Mouse (Mus musculus) CH12.LX (cell line): ENCODE results near the gene Gmppa. TPM values are rescaled to one million over a fixed set of nuclear protein-coding genes. Genes with fewer than 3 reads are reported as not detected.

Experiments used
- DNase-seq: peaks from one replicate; pipeline ENCODE4 v3.0.0-alpha.2; 2013; ENCODE audit errors: extremely low read depth
- H3K27ac ChIP-seq: 2 replicates; pipeline ENCODE4 v1.5.1; 2012; ENCODE audit warnings: low read depth, mild to moderate bottlenecking, control low read depth, moderate library complexity; ENCODE audit not compliant: insufficient read depth
- H3K27me3 ChIP-seq: replicated peaks from 2 replicates; pipeline ENCODE3; 2012; ENCODE audit warnings: inconsistent platforms
- H3K36me3 ChIP-seq, 2 experiments: replicated peaks in 1 of 2; 2 replicates each; pipeline versions ENCODE3 to v1.6.1; 2012; ENCODE audit warnings: inconsistent platforms in 1 of 2, low read length in 1 of 2, mild to moderate bottlenecking in 1 of 2, mixed read lengths in 1 of 2, moderate library complexity in 1 of 2; ENCODE audit not compliant: control insufficient read depth in 1 of 2, insufficient read depth in 1 of 2
- H3K4me1 ChIP-seq, 2 experiments: 2 replicates each; pipeline ENCODE4 v1.6.1; 2012; ENCODE audit warnings: inconsistent platforms in 1 of 2, moderate library complexity in 1 of 2; ENCODE audit not compliant: insufficient read depth in 2 of 2, control insufficient read depth in 1 of 2
- H3K4me2 ChIP-seq: 2 replicates; pipeline ENCODE4 v1.6.1; 2012; ENCODE audit warnings: low read depth, mild to moderate bottlenecking, control low read depth; ENCODE audit not compliant: poor library complexity, insufficient read depth, severe bottlenecking
- H3K4me3 ChIP-seq, 3 experiments: fragments of 150-350 bp in 1 of 3; sonication (generic) in 1 of 3; replicated peaks in 1 of 3; 2 replicates each; pipeline versions ENCODE3 to v1.5.1; 2011 to 2012; ENCODE audit warnings: low read depth in 2 of 3, low read length in 2 of 3, mild to moderate bottlenecking in 2 of 3, moderate library complexity in 2 of 3, control low read depth in 1 of 3, improper control_type of control experiment in 1 of 3, inconsistent platforms in 1 of 3, mixed read lengths in 1 of 3; ENCODE audit not compliant: poor library complexity in 1 of 3
- H3K79me2 ChIP-seq: replicated peaks from 2 replicates; pipeline ENCODE4 v1.6.1; 2012; ENCODE audit warnings: mild to moderate bottlenecking, moderate library complexity; ENCODE audit not compliant: control insufficient read depth, poor library complexity, insufficient read depth, severe bottlenecking; ENCODE audit errors: extremely low read depth
- H3K9ac ChIP-seq: 2 replicates; pipeline ENCODE4 v1.6.1; 2012; ENCODE audit warnings: low read depth, mild to moderate bottlenecking, control low read depth, moderate library complexity; ENCODE audit not compliant: insufficient read depth
- H3K9me3 ChIP-seq: replicated peaks from 2 replicates; pipeline ENCODE3; 2012; ENCODE audit warnings: low read length, inconsistent platforms, mixed read lengths
- CHD1 ChIP-seq: IDR thresholded peaks from 2 replicates; pipeline ENCODE4 v1.6.1; 2012; ENCODE audit warnings: low read depth, low read length, improper control_type of control experiment, inconsistent platforms
- ELF1 ChIP-seq: IDR thresholded peaks from 2 replicates; pipeline ENCODE4 v1.6.1; 2014; ENCODE audit warnings: low read depth, mild to moderate bottlenecking, inconsistent platforms, low read length, improper control_type of control experiment
- EP300 ChIP-seq: IDR thresholded peaks from 2 replicates; pipeline ENCODE4 v1.6.1; 2011; ENCODE audit warnings: low read length, improper control_type of control experiment
- ETS1 ChIP-seq: conservative IDR thresholded peaks from 2 replicates; pipeline ENCODE4 v1.6.1; 2012; ENCODE audit warnings: low read depth, mild to moderate bottlenecking, inconsistent platforms, low read length, improper control_type of control experiment, moderate library complexity
- GABPA ChIP-seq: IDR thresholded peaks from 2 replicates; pipeline ENCODE4 v1.6.1; 2012; ENCODE audit warnings: low read depth, low read length, improper control_type of control experiment, inconsistent platforms; ENCODE audit not compliant: insufficient replicate concordance
- HCFC1 ChIP-seq: IDR thresholded peaks from 2 replicates; pipeline ENCODE4 v1.6.1; 2012; ENCODE audit warnings: low read depth, mild to moderate bottlenecking, inconsistent platforms, low read length, improper control_type of control experiment
- IRF4 ChIP-seq: IDR thresholded peaks from 2 replicates; pipeline ENCODE4 v1.6.1; 2014; ENCODE audit warnings: low read depth, mild to moderate bottlenecking, inconsistent platforms, low read length, improper control_type of control experiment
- JUN ChIP-seq: IDR thresholded peaks from 2 replicates; pipeline ENCODE4 v1.6.1; 2011; ENCODE audit warnings: low read depth, mild to moderate bottlenecking, low read length, improper control_type of control experiment, moderate library complexity; ENCODE audit not compliant: insufficient read depth
- JUND ChIP-seq: conservative IDR thresholded peaks from 2 replicates; pipeline ENCODE4 v1.6.1; 2011; ENCODE audit warnings: low read depth, low read length, improper control_type of control experiment
- KAT2A ChIP-seq: IDR thresholded peaks from 2 replicates; pipeline ENCODE4 v1.6.1; 2012; ENCODE audit warnings: low read length, improper control_type of control experiment, inconsistent platforms; ENCODE audit not compliant: insufficient replicate concordance
- MEF2A ChIP-seq: IDR thresholded peaks from 2 replicates; pipeline ENCODE4 v1.6.1; 2014; ENCODE audit warnings: low read depth, mild to moderate bottlenecking, inconsistent platforms, low read length, improper control_type of control experiment, borderline replicate concordance
- NELFE ChIP-seq: IDR thresholded peaks from 2 replicates; pipeline ENCODE4 v1.6.1; 2011; ENCODE audit warnings: low read depth, low read length, improper control_type of control experiment
- POLR2AphosphoS2 ChIP-seq: IDR thresholded peaks from 2 replicates; pipeline ENCODE4 v1.6.1; 2011; ENCODE audit warnings: low read depth, low read length, improper control_type of control experiment
- RCOR1 ChIP-seq: conservative IDR thresholded peaks from 2 replicates; pipeline ENCODE4 v1.6.1; 2012; ENCODE audit warnings: low read depth, mild to moderate bottlenecking, inconsistent platforms, low read length, improper control_type of control experiment
- SIN3A ChIP-seq: IDR thresholded peaks from 2 replicates; pipeline ENCODE4 v1.6.1; 2012; ENCODE audit warnings: low read length, improper control_type of control experiment, inconsistent platforms
- SMC3 ChIP-seq: IDR thresholded peaks from 2 replicates; pipeline ENCODE4 v1.6.1; 2011; ENCODE audit warnings: low read depth, low read length, improper control_type of control experiment
- TBP ChIP-seq: conservative IDR thresholded peaks from 2 replicates; pipeline ENCODE4 v1.6.1; 2011; ENCODE audit warnings: low read depth, low read length, improper control_type of control experiment
- TCF12 ChIP-seq: IDR thresholded peaks from 2 replicates; pipeline ENCODE4 v1.6.1; 2014; ENCODE audit warnings: low read depth, mild to moderate bottlenecking, inconsistent platforms, low read length, improper control_type of control experiment
- USF2 ChIP-seq: conservative IDR thresholded peaks from 2 replicates; pipeline ENCODE4 v1.6.1; 2011; ENCODE audit warnings: low read depth, low read length, improper control_type of control experiment
- ZKSCAN1 ChIP-seq: IDR thresholded peaks from 2 replicates; pipeline ENCODE4 v1.6.1; 2012; ENCODE audit warnings: low read depth, inconsistent platforms, low read length, improper control_type of control experiment, borderline replicate concordance
- ZMIZ1 ChIP-seq: IDR thresholded peaks from 2 replicates; pipeline ENCODE4 v1.6.1; 2012; ENCODE audit warnings: low read depth, mild to moderate bottlenecking, inconsistent platforms, low read length, improper control_type of control experiment
- ZNF384 ChIP-seq: IDR thresholded peaks from 2 replicates; pipeline ENCODE4 v1.6.1; 2012; ENCODE audit warnings: low read depth, low read length, improper control_type of control experiment, inconsistent platforms
- dilution Hi-C: fragments of 300-500 bp; cut with MboI; formaldehyde crosslinking; loops from 2 replicates; pipeline ENCODE4 v1.14.3; 2020; ENCODE audit warnings: low sequenced_read_pairs; ENCODE audit not compliant: extremely low pct_unique_long_range_greater_than_20kb, extremely low pct_ligation_motif_present
- in situ Hi-C: fragments of 300-500 bp; cut with MboI; formaldehyde crosslinking; loops from 3 replicates; pipeline ENCODE4 v1.14.3; 2019; ENCODE audit warnings: low sequenced_read_pairs, low pct_ligation_motif_present, low pct_unique_long_range_greater_than_20kb, mixed read lengths
- polyA plus RNA-seq: library from polyadenylated mRNA; unstranded; fragments of >175 nt; gene quantifications from 2 replicates; pipeline ENCODE4 v1.2.1, GENCODE M21; 2012; ENCODE audit warnings: low read depth; ENCODE audit not compliant: insufficient read length
- total RNA-seq, 2 experiments: library from RNA; depleted of rRNA; stranded (reverse); fragments of 300-350 nt in 1 of 2; fragments of >200 nt in 1 of 2; gene quantifications; 2 replicates each; pipeline ENCODE4 v1.2.3; 2012 to 2014

The Gmppa gene
- total and polyA plus RNA-seq, 3 experiments, result 102 to 153 (median 126) TPM

GRCm38 (mm10) chr1:75406173-75406572 lies 29.6 kb upstream of the Gmppa start:
- in situ Hi-C loops, result no loop called here
- H3K79me2 ChIP-seq, result no peaks in the 10 kb centered on the region
- peaks cover 3 to 12% of the 10 kb centered on the region in 2 experiments; a peak in 2 of 4 replicates for H3K4me1 ChIP-seq
- H3K4me3 ChIP-seq, result no peak overlapping the region
- H3K9ac ChIP-seq, result no peak overlapping the region
- H3K27me3 ChIP-seq, result no peaks in the 10 kb centered on the region
- TF ChIP-seq HCFC1, result no peak
- no peak for TF ChIP-seq ZMIZ1
- TF ChIP-seq IRF4, result no peak
- TF ChIP-seq TCF12, result no peak
- no peak for TF ChIP-seq GABPA
- no peak for TF ChIP-seq EP300
- no peak for TF ChIP-seq JUN
- TF ChIP-seq SIN3A, result no peak
- no peak for TF ChIP-seq CHD1
- TF ChIP-seq KAT2A, result no peak
- no peak for TF ChIP-seq POLR2AphosphoS2
- no peak for TF ChIP-seq TBP
- TF ChIP-seq ZNF384, result no peak
- no peak for TF ChIP-seq ZKSCAN1
- TF ChIP-seq RCOR1, result no peak
- no peak for TF ChIP-seq ETS1
- no peak for TF ChIP-seq USF2
- dilution Hi-C loops, result no loop called here
- no peak for DNase-seq
- no peak overlapping the region for H3K4me2 ChIP-seq
- no peak overlapping the region for H3K27ac ChIP-seq
- H3K9me3 ChIP-seq, result no peaks in the 10 kb centered on the region
- H3K36me3 ChIP-seq, result peaks cover 40 to 96% of the 10 kb centered on the region in 2 experiments

- Histone ChIP-seq H3K36me3 (peaks cover 35 to 95% of the 10 kb centered on the region in 2 experiments), H3K79me2 (no peaks in the 10 kb centered on the region), H3K27me3 (no peaks in the 10 kb centered on the region), H3K4me2 (no peak overlapping the region), H3K4me1 (0 out of 4 replicates have a peak, but pooled peaks cover 0 to 5% of the 10 kb centered on the region in 2 experiments), H3K9me3 (no peaks in the 10 kb centered on the region), H3K27ac (no peak overlapping the region), H3K4me3 (no peak overlapping the region), H3K9ac (no peak overlapping the region)
- in situ Hi-C loops (no loop called here), dilution Hi-C loops (no loop called here)
- no peak for DNase-seq
- TF ChIP-seq GABPA (no peak), SIN3A (no peak), ELF1 (no peak), JUND (no peak), SMC3 (no peak), HCFC1 (no peak), MEF2A (no peak), NELFE (no peak)
Observed at GRCm38 (mm10) chr1:75407056-75407455, 28.7 kb upstream of the Gmppa start.
